Mouse (Mus musculus) liver, adult 2 months (tissue): ENCODE data around the gene Chrna5. TPM values are rescaled to one million over a fixed set of nuclear protein-coding genes. Genes with fewer than 3 reads are reported as not detected.

Experiments used
- DNase-seq: peaks from one replicate; pipeline ENCODE4 v3.0.0-alpha.2; 2011; ENCODE audit warnings: low read depth, low spot score; ENCODE audit errors: extremely low read depth
- H3K27ac ChIP-seq: fragments of 200-500 bp; replicated peaks from 2 replicates; pipeline ENCODE4 v1.5.1; 2012; ENCODE audit warnings: low read depth, mild to moderate bottlenecking, control low read depth, inconsistent platforms, low read length; ENCODE audit not compliant: insufficient read depth
- H3K27me3 ChIP-seq: fragments of 200-500 bp; 2 replicates; pipeline ENCODE4 v1.6.1; 2012; ENCODE audit warnings: mild to moderate bottlenecking, moderate library complexity, low read length, inconsistent platforms; ENCODE audit not compliant: control insufficient read depth, insufficient read depth
- H3K36me3 ChIP-seq: fragments of 200-500 bp; 2 replicates; pipeline ENCODE4 v1.6.1; 2012; ENCODE audit warnings: low read length, inconsistent platforms; ENCODE audit not compliant: control insufficient read depth, insufficient read depth
- H3K4me1 ChIP-seq: fragments of 200-500 bp; 2 replicates; pipeline ENCODE4 v1.6.1; 2011; ENCODE audit warnings: low read length; ENCODE audit not compliant: control insufficient read depth, insufficient read depth
- H3K4me3 ChIP-seq: fragments of 200-500 bp; 2 replicates; pipeline ENCODE4 v1.5.1; 2011; ENCODE audit warnings: low read depth, mild to moderate bottlenecking, control low read depth, low read length, moderate library complexity; ENCODE audit not compliant: insufficient read depth
- H3K79me2 ChIP-seq: fragments of 200-500 bp; 2 replicates; pipeline ENCODE4 v1.6.1; 2012; ENCODE audit warnings: inconsistent platforms, mild to moderate bottlenecking, low read length, moderate library complexity; ENCODE audit not compliant: control insufficient read depth, insufficient read depth
- H3K9ac ChIP-seq: fragments of 200-500 bp; 2 replicates; pipeline ENCODE4 v1.6.1; 2012; ENCODE audit warnings: low read depth, mild to moderate bottlenecking, control low read depth, inconsistent platforms, low read length
- CTCF ChIP-seq: fragments of 200-500 bp; IDR thresholded peaks from 2 replicates; pipeline ENCODE4 v1.5.1; 2011; ENCODE audit warnings: low read depth, low read length, control low read depth
- POLR2A ChIP-seq: fragments of 200-500 bp; IDR thresholded peaks from 2 replicates; pipeline ENCODE4 v1.6.1; 2011; ENCODE audit warnings: low read length, control low read depth; ENCODE audit not compliant: insufficient read depth; ENCODE audit errors: extremely low read depth
- WGBS: fragments of 180-500 bp; shearing (Covaris S2); methylation state at CpG from one replicate; pipeline ENCODE4 v1.1.7; 2018; 5-methylcytosine and 5-hydroxymethylcytosine counted together
- polyA plus RNA-seq: library from polyadenylated mRNA; depleted of rRNA; stranded (reverse); fragments of >200 nt; gene quantifications from 2 replicates; pipeline ENCODE4 v1.2.3, GENCODE M21; 2012
- total RNA-seq: library from RNA; depleted of rRNA; stranded (reverse); fragments of >200 nt; gene quantifications from 2 replicates; pipeline ENCODE4 v1.2.3, GENCODE M21; 2014

Gene Chrna5
- total and polyA plus RNA-seq, 2 experiments: not detected

DNA sequence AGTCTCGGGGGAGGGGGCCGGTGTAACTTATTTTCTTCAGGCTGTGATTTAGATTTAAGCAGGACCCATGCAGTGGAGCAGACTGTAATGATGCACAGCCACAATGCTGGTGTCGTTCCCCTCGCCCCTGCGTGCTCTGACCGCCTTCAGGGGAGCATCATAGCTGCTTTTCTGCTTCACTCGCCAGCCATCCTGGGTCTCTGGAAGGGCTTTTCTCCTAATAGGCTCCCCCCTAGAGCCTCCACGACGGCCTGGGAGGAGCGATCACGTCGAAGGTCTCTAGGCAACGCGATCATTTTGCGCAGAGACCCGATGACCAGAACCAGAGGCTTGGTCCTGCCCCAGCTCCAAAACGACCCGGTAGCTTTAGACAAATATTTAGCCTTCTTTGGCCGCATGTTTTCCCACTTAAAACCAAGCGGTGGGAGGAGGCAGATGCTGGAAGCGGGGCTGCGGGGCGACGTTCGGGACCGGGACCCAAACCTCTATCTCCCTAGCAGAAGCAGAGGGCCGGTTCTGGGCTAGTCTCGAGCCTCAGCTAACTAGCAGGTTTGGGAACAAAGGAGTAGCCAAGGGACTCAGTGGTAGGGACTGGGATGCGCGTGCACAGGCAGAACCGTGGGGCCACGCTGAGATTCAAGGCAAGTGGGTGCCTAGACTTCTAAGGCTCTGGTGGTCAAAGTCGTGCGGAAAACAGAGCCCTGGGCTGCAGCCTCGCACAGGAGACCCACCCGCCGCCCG is 45.0 kb downstream of the Chrna5 start:
- no peaks in the 10 kb centered on the region for H3K36me3 ChIP-seq
- DNase-seq: no peak
- TF ChIP-seq CTCF (no peak), POLR2A (no peak)
- 20% methylated on average over 38 of the region's 38 CpGs for WGBS
- H3K27ac ChIP-seq: no peak overlapping the region
- H3K4me1 ChIP-seq: no peaks in the 10 kb centered on the region
- peaks cover 7% of the 10 kb centered on the region; the same call in 1 of the 2 replicates for H3K27me3 ChIP-seq
- no peak overlapping the region for H3K9ac ChIP-seq
- H3K79me2 ChIP-seq: no peaks in the 10 kb centered on the region
- no peak overlapping the region for H3K4me3 ChIP-seq

- no peak for TF ChIP-seq POLR2A
- TF ChIP-seq CTCF: no peak
- WGBS: 4% methylated on average over 39 of the region's 39 CpGs
- no peaks in the 10 kb centered on the region for H3K79me2 ChIP-seq
- no peaks in the 10 kb centered on the region for H3K4me1 ChIP-seq
- H3K9ac ChIP-seq: no peak within 1 kb of the TSS
- peaks cover 7% of the 10 kb centered on the region; the same call in 1 of the 2 replicates for H3K27me3 ChIP-seq
- H3K4me3 ChIP-seq: no peak within 1 kb of the TSS
- H3K36me3 ChIP-seq: no peaks in the 10 kb centered on the region
- DNase-seq: no peak
- H3K27ac ChIP-seq: no peak within 1 kb of the TSS
Measured at GRCm38 (mm10) chr9:55026275-55026663, 45.6 kb downstream of the Chrna5 start, which contains the start of gene Chrna3. Chrna3 (minus strand) TSS chr9:55026562.

DNA sequence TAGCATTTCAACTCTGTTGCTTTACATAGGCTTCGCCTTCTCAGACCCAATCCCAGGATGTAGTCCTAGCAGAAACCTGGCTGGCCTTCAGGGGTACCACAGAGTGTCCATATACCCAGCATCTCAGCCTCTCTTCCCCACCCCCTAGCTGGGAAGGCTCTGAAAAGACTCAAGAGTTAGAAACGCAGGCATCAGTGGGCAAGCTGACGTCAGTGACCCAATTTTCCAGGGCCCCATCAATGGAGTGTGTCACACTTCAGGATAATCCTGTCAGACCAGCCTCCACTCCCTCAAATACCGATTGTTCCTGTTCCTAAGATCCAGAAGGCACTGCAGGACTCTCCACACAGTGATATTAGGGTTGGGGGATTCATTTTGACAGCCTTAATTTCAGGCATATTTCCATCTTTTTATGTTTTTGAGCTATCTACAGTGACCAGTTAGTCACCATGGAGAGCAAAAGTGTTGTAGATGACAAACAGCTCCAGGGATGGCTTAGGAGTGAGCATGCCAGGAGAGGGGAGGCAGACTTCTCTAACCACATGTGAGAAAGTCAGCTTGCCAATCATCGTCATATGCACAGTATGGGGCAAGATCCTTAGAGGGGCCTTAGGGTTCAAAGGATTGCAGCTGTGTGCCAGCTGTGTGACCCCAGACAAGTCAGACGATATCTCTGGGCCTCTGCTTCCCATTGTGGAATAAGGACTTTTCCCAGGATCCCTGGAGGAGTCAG is 50.9 kb downstream of the Chrna5 start:
- WGBS: 58% methylated on average over 6 of the region's 6 CpGs
- no peaks in the 10 kb centered on the region for H3K4me1 ChIP-seq
- TF ChIP-seq POLR2A (no peak), CTCF (no peak)
- H3K27ac ChIP-seq: no peak overlapping the region
- no peak overlapping the region for H3K4me3 ChIP-seq
- no peaks in the 10 kb centered on the region for H3K27me3 ChIP-seq
- no peaks in the 10 kb centered on the region for H3K79me2 ChIP-seq
- no peaks in the 10 kb centered on the region for H3K36me3 ChIP-seq
- H3K9ac ChIP-seq: no peak overlapping the region
- no peak for DNase-seq

GRCm38 (mm10) chr9:55038948-55039347 is 58.3 kb downstream of the Chrna5 start:
- Histone ChIP-seq H3K4me3 (no peak overlapping the region), H3K79me2 (no peaks in the 10 kb centered on the region), H3K9ac (no peak overlapping the region), H3K27me3 (no peaks in the 10 kb centered on the region), H3K27ac (no peak overlapping the region), H3K36me3 (no peaks in the 10 kb centered on the region), H3K4me1 (no peaks in the 10 kb centered on the region)
- TF ChIP-seq CTCF (no peak), POLR2A (no peak)
- DNase-seq: no peak
- 77% methylated on average over 8 of the region's 8 CpGs for WGBS

DNA sequence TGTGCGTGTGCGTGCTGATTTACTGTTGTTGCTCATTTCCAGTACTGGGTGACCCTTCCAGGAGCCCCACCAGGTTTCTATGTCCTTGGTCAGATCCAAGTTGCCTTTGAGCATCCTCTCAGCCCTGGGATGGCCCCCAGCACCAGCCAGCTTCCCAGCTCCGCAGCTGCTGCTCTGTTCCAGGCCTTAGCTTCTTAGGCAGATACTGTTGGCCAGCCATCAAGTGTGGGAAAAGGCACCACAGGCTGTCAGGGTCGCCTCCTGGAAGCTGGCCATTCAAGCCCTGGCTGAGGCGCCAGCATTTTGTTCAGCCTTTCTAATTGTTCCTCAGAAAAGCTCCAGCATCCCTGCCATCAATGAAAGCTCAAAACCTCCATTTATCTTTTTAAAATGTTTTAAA is 59.3 kb downstream of the Chrna5 start:
- H3K4me3 ChIP-seq: no peak overlapping the region
- H3K9ac ChIP-seq: no peak overlapping the region
- 67% methylated on average over 5 of the region's 5 CpGs for WGBS
- no peaks in the 10 kb centered on the region for H3K79me2 ChIP-seq
- H3K4me1 ChIP-seq: no peaks in the 10 kb centered on the region
- H3K36me3 ChIP-seq: no peaks in the 10 kb centered on the region
- DNase-seq: no peak
- TF ChIP-seq POLR2A: no peak
- no peak for TF ChIP-seq CTCF
- no peaks in the 10 kb centered on the region for H3K27me3 ChIP-seq
- no peak overlapping the region for H3K27ac ChIP-seq

DNA sequence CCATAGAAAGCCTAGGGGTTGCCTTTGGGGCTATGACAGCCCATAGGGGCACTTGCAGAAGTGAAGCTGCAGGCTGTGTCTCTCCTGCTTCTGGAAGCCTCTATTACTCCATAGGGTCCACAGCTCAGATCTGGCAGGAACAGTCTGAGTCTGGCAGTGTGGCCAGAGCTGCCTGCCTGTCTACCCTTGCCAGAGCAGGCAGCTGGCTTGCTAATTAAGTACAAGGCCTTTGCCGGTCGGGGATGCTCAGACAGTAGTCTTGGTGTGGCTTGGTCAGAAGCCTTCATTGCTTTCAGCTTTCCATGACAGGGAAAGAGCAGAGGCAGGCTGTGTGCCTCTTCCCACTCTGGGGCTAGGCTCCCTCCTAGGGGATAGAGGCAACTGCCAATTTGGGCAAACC is 60.7 kb downstream of the Chrna5 start:
- 93% methylated on average over 2 of the region's 2 CpGs for WGBS
- no peaks in the 10 kb centered on the region for H3K79me2 ChIP-seq
- DNase-seq: no peak
- no peaks in the 10 kb centered on the region for H3K27me3 ChIP-seq
- no peak overlapping the region for H3K9ac ChIP-seq
- TF ChIP-seq POLR2A (no peak), CTCF (no peak)
- no peaks in the 10 kb centered on the region for H3K36me3 ChIP-seq
- H3K4me1 ChIP-seq: no peaks in the 10 kb centered on the region
- no peak overlapping the region for H3K4me3 ChIP-seq
- no peak overlapping the region for H3K27ac ChIP-seq
